Mouse (Mus musculus) embryo, embryonic 11 days (tissue): ENCODE data around the gene Mapk8ip1.

Source experiments
- DNase-seq: peaks from one replicate; pipeline ENCODE4 v3.0.0-alpha.2; 2015

Gene Mapk8ip1

DNA sequence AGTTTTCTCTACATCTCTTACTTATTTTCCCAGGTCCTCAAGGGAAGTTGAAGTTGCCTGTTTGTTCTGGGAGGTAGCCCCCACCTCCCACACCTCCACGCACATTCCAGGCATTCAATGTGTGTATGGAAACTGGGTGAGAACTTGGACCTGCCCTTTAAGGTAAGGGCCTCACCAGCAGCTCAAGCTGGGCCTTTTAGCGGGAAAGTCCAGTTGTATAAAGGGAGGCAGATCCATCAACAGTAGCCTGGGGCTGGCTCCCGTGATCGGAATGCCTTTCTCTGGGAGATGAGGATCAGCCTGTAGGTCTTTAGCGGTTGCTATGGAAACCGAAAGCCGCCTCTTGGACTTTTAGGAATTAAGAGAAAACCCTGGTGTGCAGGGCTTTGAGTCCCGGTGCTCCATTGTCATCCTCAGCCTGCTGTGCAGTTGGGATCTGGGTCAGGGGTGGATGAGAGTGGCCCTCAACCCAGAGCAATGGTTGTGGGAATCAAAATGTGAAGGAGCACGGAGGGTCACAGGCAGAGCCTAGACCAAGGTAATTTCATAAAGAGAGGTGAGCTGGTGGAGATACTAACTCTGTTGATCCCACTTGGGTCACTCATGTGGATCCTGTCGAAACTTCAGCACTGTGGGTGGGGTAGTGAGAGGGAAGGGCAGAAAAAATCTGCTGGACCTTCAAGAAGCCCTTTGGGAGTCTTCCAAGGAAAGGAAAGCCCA lies 28.9 kb downstream of the Mapk8ip1 start:
- peak; percentile 76 for DNase-seq

DNA sequence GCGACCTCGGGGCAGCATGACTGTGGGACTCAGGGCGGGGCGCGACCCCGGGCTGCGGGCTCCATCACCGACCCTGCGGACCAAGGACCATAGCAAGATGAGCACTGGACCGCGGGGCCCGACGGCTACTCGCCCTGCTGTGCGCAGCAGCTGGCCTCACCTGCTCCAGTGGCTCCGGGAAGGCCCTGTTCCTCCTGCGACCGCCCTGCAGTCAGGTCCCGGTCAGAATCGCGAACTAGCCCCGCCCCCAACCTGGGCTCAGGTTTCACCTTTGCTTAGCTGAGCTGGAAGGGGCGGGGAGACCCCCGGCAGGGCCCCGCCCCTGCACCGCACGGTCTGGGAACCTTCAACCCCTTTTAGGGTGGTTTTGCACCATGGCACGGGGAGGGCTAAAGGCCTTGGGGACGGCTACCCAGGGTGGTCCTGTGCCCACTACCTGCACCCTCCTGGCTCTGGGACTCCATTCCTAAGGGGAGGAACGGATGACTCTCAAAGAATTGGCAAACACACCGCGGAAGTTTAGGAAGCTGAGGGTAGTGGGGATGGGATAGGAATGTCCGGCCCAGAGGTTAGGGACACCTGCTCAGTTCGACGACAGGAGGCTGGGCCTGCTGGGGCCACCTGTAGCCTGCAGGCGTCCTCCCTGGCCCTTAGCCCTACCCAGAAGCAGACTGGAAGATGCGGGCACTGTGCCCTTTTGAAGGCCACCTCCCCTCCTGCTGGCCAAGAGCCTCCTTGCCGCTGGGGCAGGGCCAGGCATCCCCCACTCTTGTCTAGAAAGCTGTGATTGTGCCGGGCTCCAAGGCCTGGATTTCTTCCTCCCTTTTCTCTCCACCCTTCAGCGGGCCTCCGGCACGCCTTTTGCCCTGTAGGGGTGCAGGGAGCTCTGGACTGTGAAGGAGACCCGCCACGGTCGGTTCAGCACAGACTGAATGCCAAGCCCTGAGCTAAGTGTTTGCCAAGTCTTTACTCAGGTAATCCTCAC lies 29.9 kb downstream of the Mapk8ip1 start:
- DNase-seq, result peak; percentile 82

DNA sequence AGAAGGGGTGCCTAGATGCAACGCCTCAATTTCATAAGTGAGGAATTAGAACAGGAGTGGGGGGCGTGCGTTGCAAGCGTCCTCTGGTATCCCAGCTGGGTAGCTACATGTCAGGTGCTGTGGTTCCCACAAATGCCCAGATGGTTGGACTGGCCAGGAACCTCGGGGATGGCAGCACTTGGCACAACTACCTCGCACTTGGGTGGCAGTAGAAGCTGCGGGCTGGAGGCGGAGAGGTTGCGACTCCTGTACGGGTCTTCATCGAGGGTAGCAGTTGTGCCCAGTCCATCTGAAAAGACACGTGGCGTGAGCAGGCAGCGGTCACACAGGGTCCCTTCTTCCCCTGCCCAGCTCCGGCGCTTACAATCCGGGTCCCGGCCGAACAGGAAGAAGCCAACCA lies 30.7 kb downstream of the Mapk8ip1 start:
- DNase-seq, result peak; percentile 48

DNA sequence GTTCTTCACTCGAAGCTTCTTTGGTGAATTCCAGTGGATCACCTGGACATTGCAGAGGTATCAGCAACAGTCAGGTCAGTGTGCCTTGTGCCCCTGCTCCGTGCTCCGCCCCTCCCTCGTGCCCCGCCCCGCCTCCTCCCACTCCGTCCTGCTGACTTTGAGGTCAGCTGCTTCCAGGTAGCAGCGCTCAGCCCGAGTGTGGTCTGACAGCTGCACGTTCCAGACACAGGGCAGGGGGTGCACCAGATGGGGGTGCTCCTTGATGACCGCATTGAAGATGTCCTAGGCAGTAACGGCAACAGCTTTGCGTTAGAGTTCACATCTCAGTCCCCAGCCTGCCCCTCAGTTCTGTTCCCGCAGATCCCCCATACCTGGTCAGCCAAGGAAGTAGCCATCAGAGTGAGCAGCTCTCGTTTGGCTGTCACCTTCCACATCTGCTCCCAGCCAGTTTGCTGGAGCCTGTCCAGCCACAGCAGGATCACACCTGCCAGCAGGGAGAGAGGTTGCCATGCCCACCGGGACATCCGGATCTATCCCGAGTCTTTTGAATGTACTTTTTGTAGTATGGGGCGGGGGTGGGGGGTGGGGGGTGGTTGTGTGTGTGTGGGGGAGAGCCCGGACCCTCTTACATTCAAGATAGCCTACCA lies 33.6 kb downstream of the Mapk8ip1 start:
- DNase-seq, result no peak

DNA sequence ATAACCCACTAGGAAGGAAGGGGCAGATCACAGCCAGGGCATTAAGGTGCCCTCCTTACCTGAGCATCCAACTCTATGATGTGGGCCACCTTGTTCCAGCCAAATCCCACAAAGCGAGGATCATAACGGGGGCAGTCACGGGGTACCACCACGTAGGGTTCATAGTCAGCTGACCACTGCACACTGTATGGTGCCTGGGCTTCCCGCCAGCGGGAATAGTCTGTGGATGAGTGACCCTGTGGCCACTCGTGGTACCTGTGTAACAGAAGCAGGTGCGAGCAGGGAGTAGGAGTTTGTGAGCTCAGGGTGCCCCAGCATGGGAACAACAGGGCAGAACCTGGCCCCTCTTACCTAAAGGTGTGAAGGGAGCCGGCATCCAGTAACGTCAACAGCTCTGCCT lies 35.5 kb downstream of the Mapk8ip1 start:
- no peak for DNase-seq

DNA sequence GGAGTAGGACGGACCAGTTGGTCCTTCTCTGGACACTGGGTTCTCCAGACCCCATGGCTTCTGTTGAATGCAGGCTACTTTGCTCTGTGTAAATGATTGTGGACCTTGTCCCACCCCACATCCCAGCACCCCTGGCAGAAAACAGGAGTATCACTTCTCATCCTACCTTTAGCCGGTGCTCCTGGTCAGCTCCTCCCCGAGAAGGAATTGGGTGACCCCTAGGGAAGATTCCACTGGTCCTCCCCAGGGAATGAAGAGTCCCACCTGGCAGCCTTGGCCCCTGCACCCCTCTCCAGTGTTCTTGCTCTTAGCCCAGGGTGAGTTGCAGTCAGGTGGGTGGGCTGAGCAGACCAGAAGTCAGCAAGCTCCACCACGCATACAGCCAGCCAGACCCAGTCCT lies 37.0 kb downstream of the Mapk8ip1 start:
- no peak for DNase-seq

DNA sequence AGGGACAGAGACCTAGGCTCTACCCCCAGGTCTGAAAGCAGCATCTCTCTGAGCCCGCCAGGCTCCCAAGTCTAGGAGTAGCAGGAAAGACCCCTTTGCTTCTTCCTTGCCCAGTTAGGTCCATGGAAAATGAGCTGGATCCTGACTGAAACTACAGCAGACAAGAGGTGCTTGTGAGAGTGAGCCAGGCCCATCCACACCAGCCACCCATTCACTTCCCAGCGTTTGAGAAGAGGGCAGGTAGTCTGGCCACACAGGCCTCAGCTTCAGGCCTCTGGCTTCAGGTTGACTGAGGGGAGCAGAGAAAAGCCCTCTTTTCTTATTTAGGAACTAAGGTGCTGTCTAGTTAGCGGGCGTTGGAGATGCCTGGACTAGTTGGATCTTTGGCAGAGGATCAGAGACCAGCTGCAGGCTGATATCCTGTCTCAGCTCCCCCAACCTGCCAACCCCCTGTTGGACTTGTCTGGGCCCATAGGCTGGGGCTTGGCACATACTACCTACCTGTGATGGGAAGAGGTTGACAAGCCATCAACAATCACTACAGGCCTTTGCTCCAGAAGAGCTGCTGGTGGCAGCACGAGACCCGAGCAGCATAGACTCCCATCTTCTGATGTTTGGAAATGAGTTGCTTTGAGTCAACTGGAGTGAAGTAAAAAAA lies 38.4 kb downstream of the Mapk8ip1 start:
- DNase-seq, result no peak

DNA sequence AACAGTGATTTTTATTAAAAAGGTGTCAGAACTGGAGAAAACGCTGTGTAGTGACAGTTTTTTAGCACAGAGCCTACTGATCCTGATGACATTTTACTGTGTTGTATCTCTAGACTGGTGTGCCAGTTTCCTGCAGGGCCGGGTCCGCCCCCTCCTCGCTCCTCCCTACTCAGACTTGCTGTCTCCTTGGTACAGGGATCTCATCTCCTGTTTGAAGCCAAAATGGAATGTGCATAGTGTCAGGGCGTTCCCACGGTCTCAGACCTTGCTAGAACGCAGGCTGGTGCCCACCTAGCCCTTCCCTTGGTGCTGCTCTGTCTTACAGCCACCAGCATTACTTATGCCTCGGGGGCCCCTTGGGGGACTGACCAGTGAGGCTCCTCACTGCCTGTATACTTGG lies 39.3 kb downstream of the Mapk8ip1 start:
- no peak for DNase-seq

DNA sequence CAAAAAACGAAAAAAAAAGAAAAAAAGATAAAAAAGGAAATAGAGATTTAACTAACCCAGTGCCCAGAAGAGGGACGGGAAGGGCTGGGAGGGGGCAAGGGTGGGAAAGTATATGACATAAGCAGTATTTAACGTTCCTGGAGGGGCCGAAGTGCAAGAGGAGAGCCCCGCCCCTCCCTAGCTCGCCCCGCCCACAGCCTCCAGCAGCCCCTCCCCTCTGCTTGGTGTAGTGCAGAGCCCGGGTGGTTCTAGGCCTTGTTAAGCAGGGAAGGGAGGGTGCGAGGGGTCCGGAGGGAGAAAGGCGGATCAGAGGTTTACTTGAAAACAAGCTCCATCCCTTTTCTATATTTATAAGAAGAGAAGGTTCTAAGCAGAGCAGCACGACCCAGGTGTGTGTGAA lies 40.2 kb downstream of the Mapk8ip1 start:
- DNase-seq, result peak; percentile 34

DNA sequence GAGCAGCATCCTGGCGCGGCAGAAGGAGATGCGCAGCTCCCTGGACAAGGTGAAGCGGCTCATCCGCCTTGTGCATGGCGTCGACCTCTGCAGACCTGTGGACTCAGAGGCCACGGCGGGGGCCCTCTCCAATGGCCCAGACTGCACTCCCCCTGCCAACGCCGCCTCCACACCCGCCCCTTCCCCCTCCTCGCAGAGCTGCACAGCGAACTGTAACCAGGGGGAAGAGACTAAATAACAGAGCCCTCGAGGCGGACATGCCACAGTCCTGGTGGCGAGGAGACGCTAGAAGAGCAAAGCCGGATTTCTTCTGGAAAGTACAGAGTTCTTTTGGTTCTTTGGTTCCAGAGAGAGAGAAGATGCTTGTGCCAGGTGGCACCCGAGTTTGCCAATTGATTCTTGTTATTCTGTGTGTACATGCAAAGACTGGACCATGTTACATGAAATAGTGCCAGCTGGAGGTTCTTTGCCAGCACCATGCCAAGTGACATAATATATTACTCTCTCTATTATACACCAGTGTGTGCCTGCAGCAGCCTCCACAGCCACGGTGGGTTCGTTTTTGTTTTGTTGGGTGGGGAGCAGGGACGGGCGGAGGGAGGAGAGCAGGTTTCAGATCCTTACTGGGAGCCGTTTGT lies 40.8 kb downstream of the Mapk8ip1 start:
- no peak for DNase-seq

DNA sequence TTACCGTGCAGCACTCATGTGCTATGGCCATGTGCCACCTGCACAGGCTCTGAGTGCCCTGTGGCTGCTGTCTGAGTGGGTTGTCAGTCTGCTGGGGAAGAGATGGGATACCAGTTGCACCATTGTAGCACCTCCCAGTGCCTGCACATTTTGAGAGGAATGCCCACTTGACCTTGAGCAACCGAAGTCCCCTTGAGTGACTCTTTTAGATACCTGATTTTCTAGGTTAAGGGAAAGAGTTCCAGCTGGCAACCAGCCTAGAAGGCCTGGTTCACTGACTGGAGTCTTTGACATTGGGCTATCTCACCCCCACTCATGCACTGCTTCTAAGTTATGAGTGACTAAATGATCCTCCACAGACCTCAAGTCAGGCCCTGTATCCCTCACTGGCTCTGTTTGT lies 41.8 kb downstream of the Mapk8ip1 start:
- no peak for DNase-seq

DNA sequence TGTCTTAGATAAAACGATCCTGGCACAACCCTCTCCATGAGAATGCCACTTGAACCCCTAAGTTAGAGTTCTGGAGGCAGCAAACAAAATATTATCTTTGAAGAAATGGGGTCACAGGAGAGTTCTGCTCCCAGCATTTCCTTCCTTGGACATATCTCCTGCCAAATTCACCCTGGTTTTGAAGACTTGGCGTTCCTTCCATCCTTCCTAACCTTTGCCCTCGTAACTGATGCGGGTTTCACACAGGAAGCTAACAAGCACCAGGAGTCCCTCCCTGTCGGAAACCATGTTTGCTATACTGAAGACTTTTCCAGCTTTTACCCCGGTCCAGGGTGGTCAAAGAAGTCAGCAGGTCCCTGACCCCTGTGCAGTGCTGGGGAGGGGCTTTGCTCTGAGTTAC lies 46.8 kb downstream of the Mapk8ip1 start:
- DNase-seq, result no peak

DNA sequence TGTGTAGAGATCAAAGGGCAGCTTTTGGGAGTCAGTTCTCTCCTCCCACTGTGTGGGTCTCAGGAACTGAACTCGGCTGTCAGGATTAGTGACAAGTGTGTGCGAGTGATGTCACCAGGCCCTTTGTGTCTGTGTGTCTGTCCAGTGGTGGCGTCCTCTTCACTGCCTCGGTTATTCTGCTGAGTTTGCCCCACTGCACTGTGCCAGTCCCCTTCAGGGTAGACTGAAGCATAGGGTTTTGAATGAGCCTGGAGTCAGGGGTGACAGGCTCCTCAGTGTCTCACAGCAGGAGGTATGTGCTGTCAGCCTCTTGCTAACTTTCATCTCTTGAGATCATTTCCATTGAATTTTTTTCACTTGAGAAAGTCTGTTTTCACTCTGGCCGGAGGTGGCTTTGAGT lies 47.7 kb downstream of the Mapk8ip1 start:
- DNase-seq, result no peak

DNA sequence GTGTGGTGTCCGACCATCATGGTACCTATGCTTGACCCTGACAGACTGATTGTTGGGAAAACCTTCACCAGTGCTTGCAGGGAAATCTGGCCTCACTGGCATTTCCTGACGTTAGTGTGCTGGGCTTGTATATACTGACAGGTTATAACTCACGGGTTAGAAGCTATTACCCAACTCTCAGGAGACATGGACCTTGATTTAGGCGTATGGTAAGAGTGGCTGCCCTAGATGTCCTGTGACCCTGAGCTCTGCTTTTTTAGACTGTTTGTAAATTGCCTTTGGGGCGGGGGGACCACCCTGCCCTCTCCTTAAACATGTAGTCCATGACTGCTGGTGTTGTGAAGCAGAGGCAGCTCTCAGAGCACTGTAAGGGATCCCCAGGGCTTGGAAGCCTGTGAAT lies 50.4 kb downstream of the Mapk8ip1 start:
- no peak for DNase-seq

DNA sequence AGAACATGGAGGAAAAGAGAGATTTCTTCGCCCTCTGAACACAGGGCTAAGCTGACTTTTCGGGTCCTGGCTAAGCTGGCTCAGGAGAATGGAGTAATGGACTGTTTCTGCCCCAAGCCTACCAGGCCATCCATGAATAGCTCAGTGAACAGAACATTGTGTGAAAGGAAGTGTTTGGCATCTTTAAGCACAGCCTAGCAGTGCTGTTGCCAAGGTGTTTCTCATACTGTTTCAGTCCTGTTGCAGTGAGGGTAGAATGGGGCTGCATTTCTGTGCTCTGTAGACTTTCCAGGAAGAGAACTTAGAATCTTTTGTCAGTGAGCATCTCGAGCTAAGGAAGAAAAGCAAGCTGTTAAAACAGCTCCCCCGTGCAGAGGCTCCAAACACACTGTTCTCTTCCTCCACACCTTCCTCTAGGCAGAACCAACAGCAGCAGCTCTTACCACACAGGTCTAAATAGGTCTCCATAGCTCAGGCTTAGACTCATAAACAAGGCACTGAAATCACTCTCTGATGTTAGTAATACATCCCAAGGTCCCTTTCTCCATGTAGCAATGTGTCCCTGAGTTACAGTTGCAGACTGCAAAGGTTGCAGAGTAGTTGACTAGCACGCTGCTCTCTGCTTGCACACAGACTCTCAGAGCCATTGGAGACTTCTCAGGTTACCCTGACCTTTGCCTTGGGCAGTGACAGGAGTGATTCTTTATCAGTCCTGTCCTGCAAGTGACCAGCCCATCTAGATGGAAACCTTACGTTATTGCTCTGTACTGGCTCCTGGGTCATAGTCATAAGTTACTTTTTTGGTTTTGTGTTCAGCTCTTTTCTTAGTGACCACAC lies 51.3 kb downstream of the Mapk8ip1 start:
- no peak for DNase-seq

DNA sequence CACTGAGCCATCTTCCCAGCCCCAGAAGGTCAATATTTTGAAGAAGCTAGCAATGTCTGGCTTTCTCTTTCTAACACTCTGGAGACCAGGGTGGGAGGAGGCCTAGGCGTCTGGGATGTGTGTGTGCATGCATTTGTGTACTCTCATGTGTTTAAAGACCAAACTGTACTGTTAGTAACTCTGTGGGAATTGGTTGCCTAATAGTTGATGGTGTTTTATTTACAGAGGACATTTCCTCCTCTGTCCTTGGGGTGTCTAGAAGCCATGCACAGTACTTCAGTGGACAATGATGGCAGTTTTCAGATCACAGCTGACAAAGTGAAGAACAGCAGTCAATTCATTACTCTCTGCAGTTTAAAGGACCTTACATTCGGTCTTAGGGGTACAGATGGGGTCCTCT lies 53.9 kb downstream of the Mapk8ip1 start:
- no peak for DNase-seq

DNA sequence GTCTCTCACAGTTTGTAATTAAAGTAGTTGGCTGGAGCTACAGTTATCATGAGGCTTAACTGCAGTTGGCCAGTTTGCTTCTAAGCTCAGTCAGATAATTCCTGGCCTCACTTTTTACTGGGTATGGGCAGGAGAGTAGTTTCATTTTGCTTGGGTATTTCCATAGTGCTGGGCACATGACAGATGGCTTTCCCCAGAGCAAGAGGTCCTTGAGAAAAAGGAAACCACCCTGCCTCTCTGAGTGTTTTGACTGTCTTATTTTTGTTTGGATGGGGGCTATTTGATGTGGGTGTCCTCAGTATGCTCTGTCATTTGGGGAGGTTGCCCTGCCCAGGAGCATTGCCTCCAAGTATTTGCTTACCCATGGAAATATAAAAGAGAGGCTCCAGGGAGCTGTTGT lies 58.6 kb downstream of the Mapk8ip1 start:
- DNase-seq, result no peak
